In genomic region chr17:51219897-51220296, GRCm38 (mm10) we compare ENCODE assay signal across 28 mouse cellular contexts. TPM values are rescaled to one million over a fixed set of nuclear protein-coding genes. Genes with fewer than 3 reads are reported as not detected.
DNase-seq lines count a peak whose midpoint lies in the region; ATAC-seq and TF ChIP-seq lines count a peak whose summit lies in the region.
"Had no signal": no experiment of that assay in that cellular context is flagged by ENCODE, and none has a peak within 500 bp of the region (broad histone marks: within the 10 kb centered on the region; RNA-seq: fewer than 3 reads in every experiment).

No protein-coding gene starts in this region.

- intact Hi-C loops in heart, postnatal 25 days (cut with DNase I): no loop called here

- no peak for TF ChIP-seq POLR2A in bone marrow macrophage, adult 2 months (IDR thresholded peaks at IDR 0.05; ENCODE audit: borderline replicate concordance, low read depth, low read length)

- no peak overlapping the region for H3K4me3 ChIP-seq in bone marrow macrophage, adult 2 months (ENCODE audit: insufficient read depth, low read length)
- H3K4me3 ChIP-seq: forebrain, embryonic 13.5 days; heart, embryonic 10.5 days; hindbrain, embryonic 15.5 days; kidney, embryonic 15.5 days; layer of hippocampus, adult 2 months; left cerebral cortex, adult 2 months; limb, embryonic 13.5 days; liver, embryonic 12.5 days; myocyte; neural tube, embryonic 12.5 days had no signal

- peak; percentile 80 for ATAC-seq in megakaryocyte progenitor cell, adult 5-6 weeks (replicated peaks; ENCODE audit: poor library complexity)
- ATAC-seq: forebrain, embryonic 13.5 days; inflammation-experienced regulatory T-cells, adult 6 months; liver, embryonic 12.5 days; midbrain, embryonic 16.5 days had no signal

- H3K4me1 ChIP-seq in bone marrow macrophage, adult 2 months (ENCODE audit: control insufficient read depth, insufficient read depth, low read length): peaks cover 14% of the 10 kb centered on the region
- H3K4me1 ChIP-seq: forebrain, embryonic 13.5 days; heart, embryonic 10.5 days; hindbrain, embryonic 15.5 days; kidney, embryonic 15.5 days; limb, embryonic 13.5 days; liver, embryonic 12.5 days; neural tube, embryonic 12.5 days had no signal

- peak overlapping the region; percentile 64 for H3K27ac ChIP-seq in bone marrow macrophage, adult 2 months (ENCODE audit: insufficient read depth, low read depth, low read length)
- H3K27ac ChIP-seq: forebrain, embryonic 13.5 days; heart, embryonic 10.5 days; hindbrain, embryonic 15.5 days; kidney, embryonic 15.5 days; layer of hippocampus, adult 2 months; limb, embryonic 13.5 days; liver, embryonic 12.5 days; neural tube, embryonic 12.5 days had no signal

- no peak for TF ChIP-seq CTCF in bone marrow macrophage, adult 2 months (IDR thresholded peaks at IDR 0.05; ENCODE audit: low read depth, low read length)

- peak; percentile 42 to 46 for DNase-seq in spleen, postnatal 36 days (ENCODE audit: low spot score in 2 of 2)
- no peak for DNase-seq in spleen, adult 18-20 months
- DNase-seq in heart, postnatal 4 days: no peak
- DNase-seq in thymus, adult 18-20 months: no peak
- no peak for DNase-seq in heart, postnatal 25 days (ENCODE audit: low spot score)
- DNase-seq: adrenal gland, postnatal 14 days; cerebellum, adult 2 months; cerebellum, postnatal 14 days; gastrocnemius, postnatal 10 days; heart, adult 11 months; kidney, adult 11 months; kidney, postnatal 25 days; lung, embryonic 14.5 days; thymus, postnatal 25 days had no signal

RNA-seq across cellular contexts. Expression of gene Tbc1d5, which starts 40.7 kb away (rescaled TPM):
- polyA plus RNA-seq in bone marrow macrophage, adult 2 months (2012; ENCODE audit: insufficient read depth, insufficient read length, missing spikeins): 33.9 and 41.9 TPM in 2 replicates
- 47.3 and 55.5 TPM in 2 replicates for total RNA-seq in megakaryocyte progenitor cell, adult 5-6 weeks (2015)
- total RNA-seq in megakaryocyte progenitor cell, adult 5-6 weeks (2017): 26.2 and 35.2 TPM in 2 replicates
- 10 to 100 TPM; 19.1 to 19.2 TPM for total RNA-seq in heart, postnatal 4 days (2021)
- total RNA-seq in heart, postnatal 25 days (2021): 10 to 100 TPM; 16.2 to 17.2 TPM

Comparison
In these comparisons a context has a peak if more than half of its experiments do, and no peak if none do; other contexts are left out.
1. DNase-seq: peak in spleen, postnatal 36 days (2 of 2); none in spleen, adult 18-20 months (0 of 2), heart, postnatal 4 days (single experiment), thymus, adult 18-20 months (0 of 2) and heart, postnatal 25 days (single experiment).